Mouse (Mus musculus) heart, postnatal 0 days (tissue): ENCODE measurements at regions not wholly inside any gene's neighbourhood (a gene's known extent, or its start where the extent isn't known, plus 50 kb on each side); places are given as distances from the start of the nearest gene placed in this dataset.

Source experiments
- ATAC-seq: fragments of 200-750 bp; cut with Nextera tagmentation; 2 replicates; pipeline ENCODE4 v1.8.0; 2017; ENCODE audit warnings: low read depth, moderate number of reproducible peaks, moderate library complexity; ENCODE audit not compliant: insufficient read depth
- DNase-seq: peaks from one replicate; pipeline ENCODE4 v3.0.0-alpha.2; 2016; ENCODE audit warnings: low spot score
- H3K27ac ChIP-seq: fragments of 300-500 bp; sonication (generic); 2 replicates; pipeline ENCODE4 v1.5.1; 2014; ENCODE audit warnings: low read depth, mild to moderate bottlenecking
- H3K27me3 ChIP-seq: fragments of 300-500 bp; sonication (generic); 2 replicates; pipeline ENCODE4 v1.6.1; 2014; ENCODE audit warnings: low read length, mixed read lengths; ENCODE audit not compliant: control insufficient read depth, insufficient read depth
- H3K36me3 ChIP-seq: fragments of 300-500 bp; sonication (generic); replicated peaks from 2 replicates; pipeline ENCODE4 v1.6.1; 2014; ENCODE audit warnings: low read length, mixed read lengths; ENCODE audit not compliant: control insufficient read depth, insufficient read depth
- H3K4me1 ChIP-seq: fragments of 300-500 bp; sonication (generic); 2 replicates; pipeline ENCODE4 v1.6.1; 2014; ENCODE audit warnings: antibody characterized with exemption; ENCODE audit not compliant: control insufficient read depth, insufficient read depth
- H3K4me2 ChIP-seq: fragments of 300-500 bp; sonication (generic); 2 replicates; pipeline ENCODE4 v1.6.1; 2014; ENCODE audit warnings: low read depth, mild to moderate bottlenecking, low read length, moderate library complexity
- H3K4me3 ChIP-seq: fragments of 300-500 bp; sonication (generic); 2 replicates; pipeline ENCODE4 v1.5.1; 2014; ENCODE audit warnings: low read depth, low read length
- H3K9ac ChIP-seq: fragments of 300-500 bp; sonication (generic); replicated peaks from 2 replicates; pipeline ENCODE4 v1.6.1; 2014; ENCODE audit warnings: low read depth, low read length, mixed read lengths
- H3K9me3 ChIP-seq: fragments of 300-500 bp; sonication (generic); replicated peaks from 2 replicates; pipeline ENCODE4 v1.6.1; 2016; ENCODE audit warnings: low read length; ENCODE audit not compliant: control insufficient read depth
- CTCF ChIP-seq: IDR thresholded peaks from 2 replicates; pipeline ENCODE4 v1.5.1; 2016; ENCODE audit warnings: antibody characterized with exemption, control low read depth, low read depth
- EP300 ChIP-seq: IDR thresholded peaks from 2 replicates; pipeline ENCODE4 v1.6.1; 2016; ENCODE audit warnings: antibody characterized with exemption, low read depth
- WGBS: fragments of 180-500 bp; shearing (Covaris S2); extraction: QIAGEN DNeasy Blood & Tissue Kit; methylation state at CpG from one replicate; pipeline ENCODE4 v1.1.7; 2014; 5-methylcytosine and 5-hydroxymethylcytosine counted together

GRCm38 (mm10) chr5:51397528-51397927, 170.0 kb downstream of the Ppargc1a start:
- DNase-seq = no peak

GRCm38 (mm10) chr5:51391319-51391718, 176.2 kb downstream of the Ppargc1a start:
- H3K4me1 ChIP-seq = no peaks in the 10 kb centered on the region
- H3K36me3 ChIP-seq = no peaks in the 10 kb centered on the region
- TF ChIP-seq CTCF = no peak
- no peak for TF ChIP-seq EP300
- 73% methylated on average over 8 of the region's 8 CpGs for WGBS
- H3K9ac ChIP-seq = no peak overlapping the region
- H3K27ac ChIP-seq = no peak overlapping the region
- no peaks in the 10 kb centered on the region for H3K27me3 ChIP-seq
- H3K9me3 ChIP-seq = no peaks in the 10 kb centered on the region
- H3K4me2 ChIP-seq = no peak overlapping the region
- ATAC-seq (no peak), DNase-seq (no peak)
- H3K4me3 ChIP-seq = no peak overlapping the region

More at GRCm38 (mm10) chr5:51397528-51397927, 170.0 kb downstream of the Ppargc1a start:
- WGBS = 89% methylated on average over 5 of the region's 5 CpGs
- TF ChIP-seq CTCF (no peak), EP300 (no peak)
- Histone ChIP-seq H3K4me3 (no peak overlapping the region), H3K9me3 (no peaks in the 10 kb centered on the region), H3K27me3 (no peaks in the 10 kb centered on the region), H3K4me1 (no peaks in the 10 kb centered on the region), H3K27ac (no peak overlapping the region), H3K9ac (no peak overlapping the region), H3K36me3 (no peaks in the 10 kb centered on the region), H3K4me2 (no peak overlapping the region)
- no peak for ATAC-seq

GRCm38 (mm10) chr5:51387751-51388150, 179.8 kb downstream of the Ppargc1a start:
- no peaks in the 10 kb centered on the region for H3K9me3 ChIP-seq
- no peak for DNase-seq
- ATAC-seq = no peak
- WGBS = 59% methylated on average over 2 of the region's 2 CpGs
- no peak overlapping the region for H3K4me2 ChIP-seq
- TF ChIP-seq EP300 (no peak), CTCF (no peak)
- H3K9ac ChIP-seq = no peak overlapping the region
- H3K27me3 ChIP-seq = no peaks in the 10 kb centered on the region
- H3K27ac ChIP-seq = no peak overlapping the region
- no peak overlapping the region for H3K4me3 ChIP-seq
- H3K4me1 ChIP-seq = no peaks in the 10 kb centered on the region
- no peaks in the 10 kb centered on the region for H3K36me3 ChIP-seq

GRCm38 (mm10) chr5:51386409-51386808, 181.1 kb downstream of the Ppargc1a start:
- Histone ChIP-seq H3K4me2 (no peak overlapping the region), H3K27ac (no peak overlapping the region), H3K9me3 (no peaks in the 10 kb centered on the region), H3K4me1 (no peaks in the 10 kb centered on the region), H3K36me3 (no peaks in the 10 kb centered on the region), H3K9ac (no peak overlapping the region), H3K4me3 (no peak overlapping the region), H3K27me3 (no peaks in the 10 kb centered on the region)
- 70% methylated on average over 3 of the region's 3 CpGs for WGBS
- ATAC-seq = no peak
- TF ChIP-seq EP300 = no peak
- peak; percentile 31; the same call in 1 of the 2 replicates for TF ChIP-seq CTCF
- no peak for DNase-seq

GRCm38 (mm10) chr5:51384278-51384677, 183.2 kb downstream of the Ppargc1a start:
- Histone ChIP-seq H3K4me2 (no peak overlapping the region), H3K27ac (no peak overlapping the region), H3K4me1 (no peaks in the 10 kb centered on the region), H3K4me3 (no peak overlapping the region), H3K9ac (no peak overlapping the region), H3K9me3 (no peaks in the 10 kb centered on the region), H3K36me3 (no peaks in the 10 kb centered on the region), H3K27me3 (no peaks in the 10 kb centered on the region)
- TF ChIP-seq EP300 (no peak), CTCF (no peak)
- ATAC-seq = no peak
- no peak for DNase-seq
- 66% methylated on average over 6 of the region's 6 CpGs for WGBS

- Histone ChIP-seq H3K4me2 (no peak overlapping the region), H3K9me3 (no peaks in the 10 kb centered on the region), H3K27ac (no peak overlapping the region), H3K4me3 (no peak overlapping the region), H3K4me1 (no peaks in the 10 kb centered on the region), H3K36me3 (no peaks in the 10 kb centered on the region), H3K9ac (no peak overlapping the region), H3K27me3 (no peaks in the 10 kb centered on the region)
- DNase-seq (no peak), ATAC-seq (no peak)
- WGBS = 63% methylated on average over 1 of the region's 1 CpGs
- TF ChIP-seq EP300 (no peak), CTCF (no peak)
These were observed 208.4 kb downstream of the Ppargc1a start for GRCm38 (mm10) chr5:51359101-51359500.
